Mouse (Mus musculus) midbrain, embryonic 16.5 days (tissue): ENCODE measurements around the gene Decr2. TPM values are rescaled to one million over a fixed set of nuclear protein-coding genes. Genes with fewer than 3 reads are reported as not detected.

Experiments
- ATAC-seq: fragments of 200-750 bp; cut with Nextera tagmentation; 2 replicates; pipeline ENCODE4 v1.8.0; 2017; ENCODE audit warnings: moderate TSS enrichment
- H3K27ac ChIP-seq: fragments of 300-500 bp; sonication (generic); 2 replicates; pipeline ENCODE4 v1.5.1; 2014; ENCODE audit warnings: mild to moderate bottlenecking, low read length, mixed read lengths
- H3K27me3 ChIP-seq: fragments of 300-500 bp; sonication (generic); 2 replicates; pipeline ENCODE4 v1.6.1; 2014; ENCODE audit warnings: low read depth, low read length, mixed read lengths; ENCODE audit not compliant: control insufficient read depth, insufficient read depth
- H3K36me3 ChIP-seq: fragments of 300-500 bp; sonication (generic); 2 replicates; pipeline ENCODE4 v1.6.1; 2014; ENCODE audit warnings: mild to moderate bottlenecking, low read length, moderate library complexity, mixed read lengths; ENCODE audit not compliant: control insufficient read depth, insufficient read depth
- H3K4me1 ChIP-seq: fragments of 300-500 bp; sonication (generic); 2 replicates; pipeline ENCODE4 v1.6.1; 2014; ENCODE audit warnings: mild to moderate bottlenecking, low read length, mixed read lengths; ENCODE audit not compliant: control insufficient read depth, insufficient read depth
- H3K4me2 ChIP-seq: fragments of 300-500 bp; sonication (generic); 2 replicates; pipeline ENCODE4 v1.6.1; 2014; ENCODE audit warnings: mild to moderate bottlenecking, low read length, mixed read lengths
- H3K4me3 ChIP-seq: fragments of 300-500 bp; sonication (generic); 2 replicates; pipeline ENCODE4 v1.5.1; 2014; ENCODE audit warnings: low read depth, mild to moderate bottlenecking, low read length, moderate library complexity, mixed read lengths
- H3K9ac ChIP-seq: fragments of 300-500 bp; sonication (generic); 2 replicates; pipeline ENCODE4 v1.6.1; 2014; ENCODE audit warnings: low read depth, low read length, mixed read lengths
- H3K9me3 ChIP-seq: fragments of 300-500 bp; sonication (generic); replicated peaks from 2 replicates; pipeline ENCODE4 v1.6.1; 2014; ENCODE audit warnings: mild to moderate bottlenecking, low read length, mixed read lengths; ENCODE audit not compliant: control insufficient read depth, poor library complexity, severe bottlenecking
- WGBS: fragments of 180-500 bp; shearing (Covaris S2); extraction: QIAGEN DNeasy Blood & Tissue Kit; methylation state at CpG from one replicate; pipeline ENCODE4 v1.1.7; 2014; 5-methylcytosine and 5-hydroxymethylcytosine counted together
- polyA plus RNA-seq: library from polyadenylated mRNA; unstranded; fragments of >200 nt; fragmentation: Nextera tagmentation; extraction: Ambion mirVana; gene quantifications from 2 replicates; pipeline ENCODE4 v1.2.1, GENCODE M21; 2015

Gene Decr2
- polyA plus RNA-seq, 1 experiment from 2014 or later = 41.3 TPM

- no peaks in the 10 kb centered on the region for H3K9me3 ChIP-seq
- no peak overlapping the region for H3K9ac ChIP-seq
- no peak overlapping the region for H3K4me2 ChIP-seq
- H3K4me3 ChIP-seq = no peak overlapping the region
- no peaks in the 10 kb centered on the region for H3K27me3 ChIP-seq
- H3K27ac ChIP-seq = no peak overlapping the region
- ATAC-seq = no peak
- no peaks in the 10 kb centered on the region for H3K4me1 ChIP-seq
- peaks cover 5% of the 10 kb centered on the region; the same call in 1 of the 2 replicates for H3K36me3 ChIP-seq
- WGBS = 77% methylated on average over 17 of the region's 17 CpGs
These were observed 35.8 kb downstream of the Decr2 start for GRCm38 (mm10) chr17:26054133-26054845.

GRCm38 (mm10) chr17:26052706-26053105 lies 37.4 kb downstream of the Decr2 start:
- Histone ChIP-seq H3K27ac (no peak overlapping the region), H3K4me3 (no peak overlapping the region), H3K4me1 (no peaks in the 10 kb centered on the region), H3K9ac (no peak overlapping the region), H3K27me3 (no peaks in the 10 kb centered on the region), H3K4me2 (no peak overlapping the region), H3K9me3 (no peaks in the 10 kb centered on the region), H3K36me3 (no peaks in the 10 kb centered on the region)
- no peak for ATAC-seq
- 89% methylated on average over 4 of the region's 4 CpGs for WGBS

- Histone ChIP-seq H3K9ac (no peak overlapping the region), H3K9me3 (no peaks in the 10 kb centered on the region), H3K27ac (no peak overlapping the region), H3K4me3 (no peak overlapping the region), H3K4me1 (peaks cover under 1% of the 10 kb centered on the region; the same call in 1 of the 2 replicates), H3K36me3 (no peaks in the 10 kb centered on the region), H3K27me3 (no peaks in the 10 kb centered on the region), H3K4me2 (no peak overlapping the region)
- WGBS = 94% methylated on average over 4 of the region's 4 CpGs
- no peak for ATAC-seq
These were observed 38.1 kb downstream of the Decr2 start for GRCm38 (mm10) chr17:26052074-26052473.

- no peak overlapping the region for H3K27ac ChIP-seq
- ATAC-seq = no peak
- H3K4me2 ChIP-seq = no peak overlapping the region
- no peak overlapping the region for H3K4me3 ChIP-seq
- H3K36me3 ChIP-seq = no peaks in the 10 kb centered on the region
- H3K9me3 ChIP-seq = no peaks in the 10 kb centered on the region
- no peaks in the 10 kb centered on the region for H3K27me3 ChIP-seq
- H3K4me1 ChIP-seq = peaks cover 19% of the 10 kb centered on the region
- no peak overlapping the region for H3K9ac ChIP-seq
- 93% methylated on average over 8 of the region's 8 CpGs for WGBS
These were observed 42.0 kb downstream of the Decr2 start for GRCm38 (mm10) chr17:26048118-26048517.

GRCm38 (mm10) chr17:26046253-26046997 lies 43.7 kb downstream of the Decr2 start:
- no peaks in the 10 kb centered on the region for H3K9me3 ChIP-seq
- no peak for ATAC-seq
- H3K9ac ChIP-seq = no peak overlapping the region
- no peaks in the 10 kb centered on the region for H3K36me3 ChIP-seq
- H3K4me1 ChIP-seq = peaks cover 29% of the 10 kb centered on the region
- no peaks in the 10 kb centered on the region for H3K27me3 ChIP-seq
- no peak overlapping the region for H3K4me2 ChIP-seq
- 59% methylated on average over 10 of the region's 10 CpGs for WGBS
- no peak overlapping the region for H3K27ac ChIP-seq
- no peak overlapping the region for H3K4me3 ChIP-seq

GRCm38 (mm10) chr17:26045285-26045684 lies 44.9 kb downstream of the Decr2 start:
- ATAC-seq = no peak
- WGBS = 35% methylated on average over 4 of the region's 4 CpGs
- Histone ChIP-seq H3K9ac (no peak overlapping the region), H3K4me2 (no peak overlapping the region), H3K36me3 (no peaks in the 10 kb centered on the region), H3K27ac (peak overlapping the region; percentile 30; the same call in 1 of the 2 replicates), H3K27me3 (no peaks in the 10 kb centered on the region), H3K4me3 (no peak overlapping the region), H3K4me1 (peaks cover 31% of the 10 kb centered on the region), H3K9me3 (no peaks in the 10 kb centered on the region)

GRCm38 (mm10) chr17:26043249-26043636 lies 46.9 kb downstream of the Decr2 start:
- Histone ChIP-seq H3K27ac (peak overlapping the region; percentile 71), H3K4me1 (peaks cover 31% of the 10 kb centered on the region), H3K27me3 (no peaks in the 10 kb centered on the region), H3K36me3 (no peaks in the 10 kb centered on the region), H3K9ac (no peak overlapping the region), H3K4me3 (no peak overlapping the region), H3K4me2 (no peak overlapping the region; the same call in 1 of the 2 replicates), H3K9me3 (no peaks in the 10 kb centered on the region)
- ATAC-seq = peak; percentile 77
- 52% methylated on average over 5 of the region's 5 CpGs for WGBS

- Histone ChIP-seq H3K4me3 (no peak overlapping the region), H3K9me3 (no peaks in the 10 kb centered on the region), H3K36me3 (no peaks in the 10 kb centered on the region), H3K27ac (peak overlapping the region; percentile 71), H3K9ac (no peak overlapping the region), H3K4me1 (peaks cover 31% of the 10 kb centered on the region), H3K27me3 (no peaks in the 10 kb centered on the region), H3K4me2 (peak overlapping the region; percentile 10; the same call in 1 of the 2 replicates)
- 61% methylated on average over 13 of the region's 13 CpGs for WGBS
- peak; percentile 19 for ATAC-seq
These were observed 47.4 kb downstream of the Decr2 start for GRCm38 (mm10) chr17:26042599-26043248.
